Mouse (Mus musculus) forebrain, embryonic 12.5 days (tissue): Measurements from ENCODE around the gene Spg11. TPM values are rescaled to one million over a fixed set of nuclear protein-coding genes. Genes with fewer than 3 reads are reported as not detected.

ENCODE experiments used
- ATAC-seq: fragments of 200-750 bp; cut with Nextera tagmentation; 2 replicates; pipeline ENCODE4 v1.8.0; 2017; ENCODE audit warnings: moderate TSS enrichment; ENCODE audit not compliant: low FRiP score
- H3K27ac ChIP-seq: fragments of 300-500 bp; sonication (generic); 2 replicates; pipeline ENCODE4 v1.5.1; 2016; ENCODE audit warnings: mild to moderate bottlenecking
- H3K27me3 ChIP-seq: fragments of 300-500 bp; sonication (generic); 2 replicates; pipeline ENCODE4 v1.6.1; 2016; ENCODE audit warnings: mild to moderate bottlenecking
- H3K36me3 ChIP-seq: fragments of 300-500 bp; sonication (generic); replicated peaks from 2 replicates; pipeline ENCODE4 v1.6.1; 2016; ENCODE audit warnings: mild to moderate bottlenecking
- H3K4me1 ChIP-seq: fragments of 300-500 bp; sonication (generic); 2 replicates; pipeline ENCODE4 v1.6.1; 2016
- H3K4me2 ChIP-seq: fragments of 300-500 bp; sonication (generic); 2 replicates; pipeline ENCODE4 v1.6.1; 2016; ENCODE audit warnings: mild to moderate bottlenecking, moderate library complexity
- H3K4me3 ChIP-seq: fragments of 300-500 bp; sonication (generic); replicated peaks from 2 replicates; pipeline ENCODE4 v1.5.1; 2016; ENCODE audit warnings: mild to moderate bottlenecking
- H3K9ac ChIP-seq: fragments of 300-500 bp; sonication (generic); 2 replicates; pipeline ENCODE4 v1.6.1; 2016; ENCODE audit warnings: mild to moderate bottlenecking
- H3K9me3 ChIP-seq: fragments of 300-500 bp; sonication (generic); 2 replicates; pipeline ENCODE4 v1.6.1; 2016
- WGBS: fragments of 180-500 bp; shearing (Covaris S2); methylation state at CpG from one replicate; pipeline ENCODE4 v1.1.7; 2016; 5-methylcytosine and 5-hydroxymethylcytosine counted together
- polyA plus RNA-seq: library from polyadenylated mRNA; unstranded; fragments of >200 nt; fragmentation: Nextera tagmentation; extraction: Ambion mirVana; gene quantifications from 2 replicates; pipeline ENCODE4 v1.2.1, GENCODE M21; 2016

Spg11 gene
- polyA plus RNA-seq, result 15.3 and 16.9 TPM in 2 replicates

DNA sequence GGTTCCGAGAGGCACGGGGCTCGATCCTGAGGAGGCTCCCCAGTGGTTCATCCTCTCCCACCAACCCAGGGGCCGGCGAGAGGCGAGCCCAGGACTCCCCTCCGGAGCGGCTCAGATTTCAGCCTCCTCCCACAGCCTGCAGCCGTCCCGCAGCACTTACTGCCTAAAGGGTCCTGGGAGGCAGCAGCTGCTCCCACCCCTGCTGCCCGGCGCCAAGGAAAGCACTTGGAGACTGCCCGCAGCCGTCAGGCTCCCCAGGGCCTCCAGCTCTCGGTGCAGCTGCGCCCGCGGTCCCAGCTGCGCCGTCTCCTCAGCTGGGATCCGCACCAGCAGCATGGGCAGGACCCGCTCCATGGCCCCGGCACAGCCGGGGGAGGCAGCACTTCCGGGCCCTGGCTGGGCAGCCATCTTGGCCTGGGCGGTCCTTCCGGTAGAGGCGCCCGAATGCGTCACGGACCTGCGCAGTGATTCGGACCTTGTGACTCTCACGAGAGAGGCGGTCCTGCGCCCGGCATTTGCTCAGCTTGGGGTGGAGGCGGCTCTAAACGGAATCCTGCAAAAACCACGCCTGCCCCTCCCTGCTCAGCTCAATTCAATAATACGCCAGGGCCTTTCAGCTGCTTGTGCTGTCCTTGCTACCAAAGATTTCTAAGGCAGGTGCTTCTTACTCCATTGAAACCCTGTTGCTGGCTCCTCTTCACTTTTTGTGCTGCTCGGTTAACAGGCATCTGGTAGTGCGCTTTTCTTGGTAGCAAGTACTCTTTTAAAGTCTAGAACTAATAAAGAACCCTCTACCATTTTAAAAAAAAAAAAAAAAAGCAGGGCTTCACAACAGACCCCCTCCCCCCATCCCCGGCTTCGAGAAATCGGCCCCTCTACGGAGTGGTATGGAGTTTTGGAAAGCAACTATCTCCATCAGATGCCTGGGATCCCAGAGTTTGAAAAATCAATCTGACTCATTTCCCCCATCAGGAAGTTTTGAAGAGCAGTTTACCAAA, at the start of gene Spg11:
Spg11 (minus strand) TSS at position 426 of the 998 bp plus-strand sequence.
- Histone ChIP-seq H3K36me3 (peaks cover 8% of the 10 kb centered on the region; the same call in 1 of the 2 replicates), H3K27ac (peak within 1 kb of the TSS; percentile 98), H3K27me3 (no peaks in the 10 kb centered on the region), H3K4me3 (peak within 1 kb of the TSS; percentile 91), H3K4me1 (peaks cover 12% of the 10 kb centered on the region), H3K9ac (peak within 1 kb of the TSS; percentile 88), H3K4me2 (peak within 1 kb of the TSS; percentile 65), H3K9me3 (no peaks in the 10 kb centered on the region)
- WGBS, result under 1% methylated on average over 47 of the region's 47 CpGs
- ATAC-seq, result peak; percentile 100

GRCm38 (mm10) chr2:122164293-122164692, 46.1 kb upstream of the Spg11 start:
- no peak overlapping the region for H3K9ac ChIP-seq
- H3K4me2 ChIP-seq, result no peak overlapping the region
- H3K4me3 ChIP-seq, result no peak overlapping the region
- H3K9me3 ChIP-seq, result no peaks in the 10 kb centered on the region
- H3K27ac ChIP-seq, result no peak overlapping the region
- WGBS, result 87% methylated on average over 11 of the region's 11 CpGs
- H3K4me1 ChIP-seq, result no peaks in the 10 kb centered on the region
- H3K36me3 ChIP-seq, result no peaks in the 10 kb centered on the region
- no peaks in the 10 kb centered on the region for H3K27me3 ChIP-seq
- no peak for ATAC-seq

- no peak overlapping the region for H3K4me3 ChIP-seq
- no peaks in the 10 kb centered on the region for H3K4me1 ChIP-seq
- no peak for ATAC-seq
- H3K4me2 ChIP-seq, result no peak overlapping the region
- H3K27me3 ChIP-seq, result no peaks in the 10 kb centered on the region
- 78% methylated on average over 13 of the region's 13 CpGs for WGBS
- H3K27ac ChIP-seq, result no peak overlapping the region
- H3K9ac ChIP-seq, result no peak overlapping the region
- no peaks in the 10 kb centered on the region for H3K36me3 ChIP-seq
- H3K9me3 ChIP-seq, result no peaks in the 10 kb centered on the region
Observed at GRCm38 (mm10) chr2:122163430-122164195, 45.4 kb upstream of the Spg11 start.

DNA sequence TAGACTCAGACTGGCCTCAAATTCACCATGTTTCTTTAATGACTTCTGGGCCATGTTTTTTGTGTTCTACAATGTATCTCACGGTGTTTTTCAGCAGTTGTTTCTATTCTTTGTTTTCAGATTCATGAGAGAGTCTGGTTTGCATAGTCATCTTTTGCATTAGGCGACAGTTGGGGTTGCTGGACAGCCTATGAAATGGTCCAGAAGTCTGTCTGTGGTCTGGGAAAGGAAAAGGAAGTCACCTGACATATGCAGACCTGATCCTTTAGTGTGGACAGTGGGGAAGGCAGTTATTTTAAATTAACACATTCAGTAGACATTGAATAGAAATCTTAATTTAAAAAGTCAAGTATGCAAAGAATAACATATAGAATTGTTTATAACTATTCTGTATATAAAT, 44.3 kb upstream of the Spg11 start:
- Histone ChIP-seq H3K27me3 (no peaks in the 10 kb centered on the region), H3K4me1 (no peaks in the 10 kb centered on the region), H3K9me3 (no peaks in the 10 kb centered on the region), H3K36me3 (no peaks in the 10 kb centered on the region), H3K27ac (no peak overlapping the region), H3K4me3 (no peak overlapping the region), H3K4me2 (no peak overlapping the region), H3K9ac (no peak overlapping the region)
- 92% methylated on average over 2 of the region's 2 CpGs for WGBS
- no peak for ATAC-seq

- Histone ChIP-seq H3K36me3 (no peaks in the 10 kb centered on the region), H3K9ac (no peak overlapping the region), H3K4me2 (no peak overlapping the region), H3K27ac (no peak overlapping the region), H3K4me3 (no peak overlapping the region), H3K9me3 (no peaks in the 10 kb centered on the region), H3K4me1 (no peaks in the 10 kb centered on the region), H3K27me3 (no peaks in the 10 kb centered on the region)
- no peak for ATAC-seq
- 46% methylated on average over 4 of the region's 4 CpGs for WGBS
Observed at GRCm38 (mm10) chr2:122161542-122161941, 43.4 kb upstream of the Spg11 start.

DNA sequence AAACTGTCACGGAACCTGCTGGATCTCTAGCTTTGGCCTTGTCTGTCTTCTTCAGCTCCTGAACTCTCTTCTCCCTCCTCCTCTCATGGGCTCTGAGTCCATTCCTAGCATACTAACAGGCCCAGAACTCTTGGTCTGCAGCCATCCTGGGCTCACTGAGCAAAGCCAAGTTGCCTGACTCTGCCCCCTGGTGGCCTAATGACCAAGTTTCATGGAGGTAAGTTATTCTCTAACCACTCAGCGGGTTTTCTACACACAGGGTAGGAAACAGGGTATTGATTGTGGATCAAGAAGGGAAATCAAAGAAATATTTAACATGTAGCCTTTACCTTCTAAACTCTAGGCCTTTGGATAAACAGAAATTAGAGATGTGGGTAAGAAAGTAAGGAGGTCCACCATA, 42.5 kb upstream of the Spg11 start, which contains the start of gene Trim69:
Trim69 (plus strand) TSS at position 21 of the 400 bp plus-strand sequence.
- H3K9ac ChIP-seq, result no peak within 1 kb of the TSS
- no peak within 1 kb of the TSS for H3K4me2 ChIP-seq
- ATAC-seq, result peak; percentile 61; the same call in 1 of the 2 replicates
- H3K4me1 ChIP-seq, result no peaks in the 10 kb centered on the region
- no peaks in the 10 kb centered on the region for H3K9me3 ChIP-seq
- no peak within 1 kb of the TSS for H3K27ac ChIP-seq
- WGBS, result 48% methylated on average over 2 of the region's 2 CpGs
- no peaks in the 10 kb centered on the region for H3K27me3 ChIP-seq
- H3K36me3 ChIP-seq, result no peaks in the 10 kb centered on the region
- no peak within 1 kb of the TSS for H3K4me3 ChIP-seq

DNA sequence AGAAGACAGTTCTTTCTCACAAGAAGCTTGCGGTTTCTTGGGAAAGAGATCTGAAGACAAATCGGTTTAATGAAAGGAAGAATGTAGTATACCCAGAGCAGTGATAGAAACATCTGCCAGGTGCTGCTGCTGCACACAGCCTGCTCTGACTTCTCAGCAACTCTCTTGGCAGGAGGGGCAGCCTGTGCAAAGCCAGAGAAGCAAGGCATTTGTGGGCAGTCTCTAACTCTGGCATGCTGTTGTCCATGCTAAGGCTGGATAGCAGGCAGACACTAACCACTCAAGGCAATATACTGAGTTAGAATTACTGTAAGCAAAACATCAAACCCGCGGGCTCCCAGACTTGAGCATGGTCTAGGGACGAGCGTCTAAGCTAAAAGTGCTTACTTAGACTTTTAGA, 41.5 kb upstream of the Spg11 start:
- Histone ChIP-seq H3K27ac (no peak overlapping the region), H3K4me2 (no peak overlapping the region), H3K4me3 (no peak overlapping the region), H3K9me3 (no peaks in the 10 kb centered on the region), H3K9ac (no peak overlapping the region), H3K36me3 (no peaks in the 10 kb centered on the region), H3K27me3 (no peaks in the 10 kb centered on the region), H3K4me1 (no peaks in the 10 kb centered on the region)
- no peak for ATAC-seq
- WGBS, result 89% methylated on average over 6 of the region's 6 CpGs

DNA sequence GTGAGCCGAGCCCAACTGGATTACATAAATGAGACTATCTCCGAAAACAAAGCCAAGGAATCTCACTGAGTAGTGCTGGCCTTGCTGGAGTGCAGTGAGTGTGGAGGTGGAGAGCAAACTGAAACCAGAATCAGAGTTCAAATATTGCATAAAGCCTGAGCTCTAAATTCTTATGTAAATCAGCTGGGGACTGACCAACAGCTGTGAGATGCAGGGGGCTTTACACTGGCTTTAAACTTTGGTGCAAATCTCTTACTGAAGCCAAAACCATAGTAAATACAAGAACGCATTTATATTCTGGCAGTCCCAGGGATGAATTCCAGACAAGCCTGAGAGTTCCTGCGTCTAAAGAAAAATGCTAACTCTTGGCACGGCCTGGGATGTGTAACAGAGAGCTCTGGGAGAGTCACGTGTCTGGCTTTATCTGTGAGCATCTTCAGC, 40.2 kb upstream of the Spg11 start:
- WGBS, result 70% methylated on average over 6 of the region's 6 CpGs
- Histone ChIP-seq H3K9ac (no peak overlapping the region), H3K36me3 (no peaks in the 10 kb centered on the region; the same call in 1 of the 2 replicates), H3K4me2 (no peak overlapping the region), H3K4me3 (no peak overlapping the region), H3K27me3 (no peaks in the 10 kb centered on the region), H3K9me3 (no peaks in the 10 kb centered on the region), H3K27ac (no peak overlapping the region), H3K4me1 (no peaks in the 10 kb centered on the region)
- ATAC-seq, result no peak

- H3K9ac ChIP-seq, result no peak overlapping the region
- H3K4me3 ChIP-seq, result no peak overlapping the region
- ATAC-seq, result no peak
- no peaks in the 10 kb centered on the region for H3K27me3 ChIP-seq
- no peaks in the 10 kb centered on the region for H3K9me3 ChIP-seq
- H3K27ac ChIP-seq, result no peak overlapping the region
- no peaks in the 10 kb centered on the region for H3K4me1 ChIP-seq
- H3K4me2 ChIP-seq, result no peak overlapping the region
- H3K36me3 ChIP-seq, result no peaks in the 10 kb centered on the region; the same call in 1 of the 2 replicates
Observed at GRCm38 (mm10) chr2:122157561-122157960, 39.4 kb upstream of the Spg11 start.

- Histone ChIP-seq H3K9ac (no peak overlapping the region), H3K36me3 (no peaks in the 10 kb centered on the region; the same call in 1 of the 2 replicates)
Observed at GRCm38 (mm10) chr2:122156051-122156700, 38.0 kb upstream of the Spg11 start.

GRCm38 (mm10) chr2:122155292-122155691, 37.1 kb upstream of the Spg11 start:
- 84% methylated on average over 2 of the region's 2 CpGs for WGBS
- no peak overlapping the region for H3K4me3 ChIP-seq
- ATAC-seq, result no peak
- H3K9ac ChIP-seq, result no peak overlapping the region
- no peaks in the 10 kb centered on the region for H3K9me3 ChIP-seq
- no peaks in the 10 kb centered on the region for H3K4me1 ChIP-seq
- H3K4me2 ChIP-seq, result no peak overlapping the region
- H3K27me3 ChIP-seq, result no peaks in the 10 kb centered on the region
- H3K36me3 ChIP-seq, result no peaks in the 10 kb centered on the region; the same call in 1 of the 2 replicates
- no peak overlapping the region for H3K27ac ChIP-seq

More at GRCm38 (mm10) chr2:122156051-122156700, 38.0 kb upstream of the Spg11 start:
- no peaks in the 10 kb centered on the region for H3K9me3 ChIP-seq
- no peaks in the 10 kb centered on the region for H3K4me1 ChIP-seq
- no peak overlapping the region for H3K4me2 ChIP-seq
- H3K27me3 ChIP-seq, result no peaks in the 10 kb centered on the region
- no peak overlapping the region for H3K27ac ChIP-seq
- ATAC-seq, result no peak
- no peak overlapping the region for H3K4me3 ChIP-seq
- WGBS, result 89% methylated on average over 4 of the region's 4 CpGs

DNA sequence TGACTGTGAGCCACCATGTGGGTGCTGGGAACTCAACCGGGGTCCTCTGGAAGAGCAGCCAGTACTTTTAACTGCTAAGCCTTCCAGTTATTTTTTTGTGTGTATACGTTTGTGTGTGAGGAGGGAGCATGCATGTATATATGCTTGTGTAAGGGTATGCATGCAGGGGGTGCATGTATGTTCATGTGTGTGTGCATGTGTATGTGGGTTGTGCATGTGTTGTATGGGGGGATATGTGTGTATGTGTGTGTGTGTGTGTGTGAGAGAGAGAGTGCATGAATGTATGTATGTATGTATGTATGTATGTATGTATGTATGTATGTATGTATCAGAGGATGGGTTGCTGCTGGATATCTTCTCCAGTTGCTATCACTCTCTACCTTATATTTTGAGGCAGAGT, 36.3 kb upstream of the Spg11 start:
- Histone ChIP-seq H3K9ac (no peak overlapping the region), H3K27me3 (no peaks in the 10 kb centered on the region), H3K4me1 (no peaks in the 10 kb centered on the region), H3K9me3 (no peaks in the 10 kb centered on the region), H3K4me3 (no peak overlapping the region), H3K36me3 (no peaks in the 10 kb centered on the region; the same call in 1 of the 2 replicates), H3K27ac (no peak overlapping the region), H3K4me2 (no peak overlapping the region)
- 93% methylated on average over 2 of the region's 2 CpGs for WGBS
- no peak for ATAC-seq
